ENCODE assay signal across 8 mouse cellular contexts in genomic region chr6:24955131-24955945, GRCm38 (mm10). TPM values are rescaled to one million over a fixed set of nuclear protein-coding genes. Genes with fewer than 3 reads are reported as not detected.
DNase-seq lines count a peak whose midpoint lies in the region; ATAC-seq and TF ChIP-seq lines count a peak whose summit lies in the region.

No protein-coding gene starts in this region.

- H3K4me1 ChIP-seq in lung, embryonic 16.5 days (replicated peaks; ENCODE audit: control insufficient read depth, insufficient read depth, low read length), result peaks cover 11% of the 10 kb centered on the region
- H3K4me1 ChIP-seq in lung, adult 2 months (ENCODE audit: control insufficient read depth, insufficient read depth, low read length), result no peaks in the 10 kb centered on the region
- peaks cover 2% of the 10 kb centered on the region; the same call in 1 of the 2 replicates for H3K4me1 ChIP-seq in kidney, adult 2 months (ENCODE audit: control insufficient read depth, insufficient read depth, low read length)
- no peaks in the 10 kb centered on the region for H3K4me1 ChIP-seq in limb, embryonic 12.5 days (replicated peaks)
- no peaks in the 10 kb centered on the region for H3K4me1 ChIP-seq in olfactory bulb, adult 2 months (ENCODE audit: control insufficient read depth, insufficient read depth, low read length)

- H3K4me2 ChIP-seq in lung, embryonic 16.5 days (ENCODE audit: low read depth, low read length), result peak overlapping the region; percentile 97
- H3K4me2 ChIP-seq in limb, embryonic 12.5 days, result peak overlapping the region; percentile 96

- no peak for TF ChIP-seq CTCF in lung, adult 2 months (IDR thresholded peaks at IDR 0.05; ENCODE audit: insufficient read depth, low read length)
- no peak for TF ChIP-seq CTCF in kidney, adult 2 months (conservative IDR thresholded peaks at IDR 0.05; ENCODE audit: insufficient read depth, insufficient read length, low read depth, low read length)
- 0 out of 2 replicates have a peak, but pooled peaks have one; percentile 8 for TF ChIP-seq CTCF in olfactory bulb, adult 2 months (IDR thresholded peaks at IDR 0.05; ENCODE audit: insufficient read depth, low read depth, low read length)

- H3K9ac ChIP-seq in lung, embryonic 16.5 days (ENCODE audit: low read length), result peak overlapping the region; percentile 45
- peak overlapping the region; percentile 63 for H3K9ac ChIP-seq in limb, embryonic 12.5 days (replicated peaks)

- no peak for DNase-seq in lung, adult 2 months
- peak; percentile 61 to 62 for DNase-seq in cerebellum, postnatal 36 days
- DNase-seq in gastrocnemius, postnatal 14 days, result peak; percentile 17
- peak; percentile 47 for DNase-seq in kidney, adult 2 months

- peak; percentile 77 for ATAC-seq in lung, embryonic 16.5 days (ENCODE audit: low read depth)
- peak; percentile 77 for ATAC-seq in limb, embryonic 12.5 days (ENCODE audit: insufficient number of reproducible peaks, insufficient read depth, low FRiP score, low TSS enrichment, low read depth)
- ATAC-seq in megakaryocyte-erythroid progenitor cell, adult 5-6 weeks (replicated peaks; ENCODE audit: low FRiP score, low TSS enrichment, poor library complexity, severe bottlenecking), result no peak

- WGBS in lung, embryonic 16.5 days, result under 1% methylated on average over 78 of the region's 91 CpGs
- 1% methylated on average over 87 of the region's 91 CpGs for WGBS in lung, adult 2 months
- 1% methylated on average over 91 of the region's 91 CpGs for WGBS in kidney, adult 2 months
- WGBS in limb, embryonic 12.5 days, result under 1% methylated on average over 91 of the region's 91 CpGs
- WGBS in olfactory bulb, adult 2 months, result under 1% methylated on average over 91 of the region's 91 CpGs

- no peak for TF ChIP-seq POLR2A in lung, adult 2 months (IDR thresholded peaks at IDR 0.05; ENCODE audit: borderline replicate concordance, extremely low read depth, low read depth, low read length)
- TF ChIP-seq POLR2A in kidney, adult 2 months (IDR thresholded peaks at IDR 0.05; ENCODE audit: low read depth, low read length), result no peak
- no peak for TF ChIP-seq POLR2A in olfactory bulb, adult 2 months (IDR thresholded peaks at IDR 0.05; ENCODE audit: insufficient read depth, low read depth, low read length)

- H3K27ac ChIP-seq in lung, embryonic 16.5 days (ENCODE audit: low read length), result no peak overlapping the region
- H3K27ac ChIP-seq in kidney, adult 2 months (ENCODE audit: insufficient read depth, low read depth, low read length), result peak overlapping the region; percentile 97
- no peak overlapping the region for H3K27ac ChIP-seq in limb, embryonic 12.5 days
- peak overlapping the region; percentile 25 for H3K27ac ChIP-seq in olfactory bulb, adult 2 months (ENCODE audit: insufficient read depth, low read depth, low read length)

- H3K36me3 ChIP-seq in lung, embryonic 16.5 days (ENCODE audit: control insufficient read depth, insufficient read depth, low read length), result no peaks in the 10 kb centered on the region
- H3K36me3 ChIP-seq in kidney, adult 2 months (ENCODE audit: control insufficient read depth, insufficient read depth, low read length), result no peaks in the 10 kb centered on the region
- H3K36me3 ChIP-seq in limb, embryonic 12.5 days, result no peaks in the 10 kb centered on the region

- intact Hi-C loops in gastrocnemius, postnatal 14 days (cut with DNase I; ENCODE audit: low total_unique reads), result no loop called here

- H3K27me3 ChIP-seq in lung, embryonic 16.5 days (ENCODE audit: control insufficient read depth, insufficient read depth, low read depth, low read length), result peaks cover 24% of the 10 kb centered on the region
- no peaks in the 10 kb centered on the region for H3K27me3 ChIP-seq in kidney, adult 2 months (replicated peaks; ENCODE audit: control insufficient read depth, insufficient read depth, low read length)
- peaks cover 24% of the 10 kb centered on the region for H3K27me3 ChIP-seq in limb, embryonic 12.5 days

- peak overlapping the region; percentile 58 for H3K4me3 ChIP-seq in lung, embryonic 16.5 days (ENCODE audit: low read length)
- H3K4me3 ChIP-seq in lung, adult 2 months (replicated peaks; ENCODE audit: extremely low read depth, low read depth, low read length), result no peak overlapping the region
- H3K4me3 ChIP-seq in kidney, adult 2 months (ENCODE audit: insufficient read depth, low read depth, low read length), result peak overlapping the region; percentile 64
- H3K4me3 ChIP-seq in limb, embryonic 12.5 days (replicated peaks), result peak overlapping the region; percentile 59
- peak overlapping the region; percentile 68 for H3K4me3 ChIP-seq in olfactory bulb, adult 2 months (ENCODE audit: insufficient read depth, low read depth, low read length)

- no peaks in the 10 kb centered on the region for H3K9me3 ChIP-seq in lung, embryonic 16.5 days (ENCODE audit: control insufficient read depth, low read length)
- H3K9me3 ChIP-seq in limb, embryonic 12.5 days, result no peaks in the 10 kb centered on the region

RNA-seq across cellular contexts. Expression of gene Tmem229a, which starts 0.8 kb away (rescaled TPM):
- 0.06 TPM in 2 replicates for polyA plus RNA-seq in lung, embryonic 16.5 days (2015; fragmentation: Nextera tagmentation; extraction: Ambion mirVana)
- polyA plus RNA-seq in lung, adult 2 months (2012; rRNA removed), result 0.14 and 0.15 TPM in 2 replicates
- under 1 TPM; 0.11 to 0.59 TPM for total RNA-seq in gastrocnemius, postnatal 14 days (2021)
- polyA plus RNA-seq in kidney, adult 2 months (2012; rRNA removed), result 50.4 and 61.1 TPM in 2 replicates
- 0.51 and 0.76 TPM in 2 replicates for polyA plus RNA-seq in limb, embryonic 12.5 days (2016; fragmentation: Nextera tagmentation; extraction: Ambion mirVana)
- polyA plus RNA-seq in olfactory bulb, adult 2 months (2012; ENCODE audit: insufficient read depth, insufficient read length, low replicate concordance, missing spikeins), result not detected in 2 replicates
- not detected in 2 replicates for total RNA-seq in megakaryocyte-erythroid progenitor cell, adult 5-6 weeks (2014; fragmentation: Nextera tagmentation)
- not detected in 2 replicates for total RNA-seq in megakaryocyte-erythroid progenitor cell, adult 5-6 weeks (2017)

Comparison
In these comparisons a context has a peak if more than half of its experiments do, and no peak if none do; other contexts are left out.
1. H3K27ac ChIP-seq: peak in kidney, adult 2 months (single experiment) and olfactory bulb, adult 2 months (single experiment); none in lung, embryonic 16.5 days (single experiment) and limb, embryonic 12.5 days (single experiment).